Mouse (Mus musculus) gastrocnemius, adult 18-20 months (tissue): ENCODE measurements around the gene Gm9821. TPM values are rescaled to one million over a fixed set of nuclear protein-coding genes. Genes with fewer than 3 reads are reported as not detected.

Experiments
- DNase-seq: peaks from one replicate; pipeline ENCODE4 v3.0.0; 2021; ENCODE audit warnings: low spot score
- long read RNA-seq, 2 experiments: library from polyadenylated mRNA; stranded (forward); transcript quantifications; one replicate each; pipeline ENCODE4 v2.0.0; 2021
- total RNA-seq, 2 experiments: library from RNA; stranded (reverse); gene quantifications; 2 replicates each; pipeline ENCODE4 v1.2.3; 2021

The Gm9821 gene
- total RNA-seq: not detected
- long read RNA-seq, experiment 1: 0 reads
- long read RNA-seq, experiment 2: 0 reads

- no peak for DNase-seq
These were observed at the start of gene Gm9821 for GRCm38 (mm10) chr2:91945483-91945882. Gene Gm9821 (plus strand): TSS chr2:91945703.

GRCm38 (mm10) chr2:91897968-91898367 lies 47.5 kb upstream of the Gm9821 start:
- DNase-seq: no peak

DNA sequence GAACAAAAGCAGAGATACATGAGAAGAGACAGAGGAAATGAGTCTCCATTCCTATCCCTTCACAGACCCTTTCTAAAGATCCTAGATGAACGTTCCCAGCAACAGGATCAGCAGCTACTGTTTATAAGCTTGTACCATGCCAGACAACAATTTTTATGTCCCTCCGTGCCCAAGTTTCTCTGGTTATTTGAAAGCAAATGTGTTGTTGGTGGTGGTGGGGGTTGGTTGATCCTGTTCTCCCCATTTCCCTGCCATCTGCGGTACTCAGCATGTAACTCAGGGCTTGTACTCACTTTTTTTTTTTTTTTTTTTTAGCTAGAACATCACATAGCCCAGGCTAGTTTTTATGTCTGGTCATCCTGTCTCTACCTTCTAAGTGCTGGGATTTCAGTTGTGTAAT lies 46.4 kb upstream of the Gm9821 start:
- DNase-seq: no peak

DNA sequence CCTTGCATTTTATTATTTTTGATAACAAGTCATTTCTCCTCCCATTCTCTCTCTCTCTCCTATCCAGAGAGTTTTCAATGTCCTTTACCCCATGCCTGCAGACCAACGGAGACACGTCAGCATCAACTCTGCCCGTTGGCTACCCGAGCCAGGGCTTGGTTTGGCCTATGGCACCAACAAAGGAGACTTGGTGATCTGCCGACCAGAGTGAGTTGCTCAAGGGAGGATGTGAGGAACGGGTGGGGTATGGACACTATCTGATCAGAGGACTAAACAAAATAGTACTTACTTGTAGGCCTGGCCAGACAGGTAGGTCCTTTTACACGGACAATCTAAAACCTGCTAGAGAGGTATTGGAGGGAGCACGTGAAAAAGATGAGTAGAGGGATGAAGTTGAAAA lies 45.1 kb upstream of the Gm9821 start:
- DNase-seq: no peak

DNA sequence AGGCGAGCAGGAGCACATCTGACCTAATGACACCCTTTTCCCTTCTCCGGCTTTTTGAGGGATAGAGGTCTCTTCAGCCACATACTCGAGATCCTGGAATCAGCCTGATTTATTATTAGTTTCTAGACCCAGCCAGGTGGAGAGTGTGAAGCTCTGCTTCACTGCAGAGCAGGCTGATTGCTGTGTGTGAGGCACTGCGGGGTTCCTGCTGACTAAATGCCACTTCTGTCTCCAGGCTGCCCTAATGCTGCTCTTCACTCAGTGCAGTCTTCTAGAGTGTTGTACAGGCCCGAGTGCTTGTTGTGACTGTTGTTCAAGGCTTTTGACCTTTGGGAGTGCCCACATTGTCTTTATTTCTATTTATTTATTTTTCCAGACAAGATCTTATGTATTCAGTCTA lies 43.2 kb upstream of the Gm9821 start:
- no peak for DNase-seq

GRCm38 (mm10) chr2:91903171-91903925 lies 42.2 kb upstream of the Gm9821 start:
- DNase-seq: no peak

GRCm38 (mm10) chr2:91904618-91905307 lies 40.7 kb upstream of the Gm9821 start:
- DNase-seq: no peak

GRCm38 (mm10) chr2:91906141-91906540 lies 39.4 kb upstream of the Gm9821 start:
- DNase-seq: no peak

- DNase-seq: no peak
These were observed 32.9 kb upstream of the Gm9821 start for GRCm38 (mm10) chr2:91912616-91913015.

GRCm38 (mm10) chr2:91913328-91914110 lies 32.0 kb upstream of the Gm9821 start:
- DNase-seq: no peak

- DNase-seq: no peak
These were observed 29.0 kb upstream of the Gm9821 start for GRCm38 (mm10) chr2:91916346-91916977.

DNA sequence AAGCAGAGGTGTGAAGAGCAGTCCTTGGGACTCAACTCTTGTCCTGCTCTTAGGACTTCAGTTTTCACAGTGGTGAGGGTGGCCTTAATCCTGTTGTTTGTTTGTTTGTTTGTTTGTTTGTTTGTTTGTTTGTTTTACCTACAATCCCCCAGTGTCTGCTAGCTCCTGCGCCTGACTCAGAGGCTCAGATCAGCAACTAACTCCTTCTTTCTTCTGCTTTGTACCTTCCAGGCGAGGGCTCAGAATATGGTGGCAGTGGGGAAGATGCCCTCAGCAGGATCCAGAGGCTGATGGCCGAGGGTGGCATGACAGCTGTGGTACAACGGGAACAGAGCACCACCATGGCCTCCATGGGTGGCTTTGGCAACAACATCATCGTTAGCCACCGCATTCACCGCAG lies 28.4 kb upstream of the Gm9821 start:
- DNase-seq: no peak

DNA sequence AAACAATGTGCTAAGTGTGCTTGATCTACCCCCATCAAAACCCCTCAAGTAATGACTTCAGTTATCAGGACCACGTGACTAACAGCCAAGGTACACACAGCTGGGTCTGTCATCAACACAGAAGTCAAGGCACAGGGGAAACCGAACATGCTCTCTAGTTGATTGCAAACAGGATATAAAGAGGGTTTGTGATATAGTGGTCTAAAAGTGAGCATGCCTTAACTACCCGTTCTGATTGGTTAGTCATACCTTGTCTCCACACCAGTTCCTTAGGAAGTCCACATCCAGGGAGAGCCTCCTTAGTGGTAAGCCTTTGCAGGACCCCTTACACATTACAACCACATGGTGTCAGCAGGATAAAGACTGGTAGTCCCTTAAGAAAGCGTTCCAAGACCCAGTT lies 25.4 kb upstream of the Gm9821 start:
- no peak for DNase-seq

- peak; percentile 70 for DNase-seq
These were observed 24.2 kb upstream of the Gm9821 start for GRCm38 (mm10) chr2:91921181-91921789.

GRCm38 (mm10) chr2:91921790-91922570 lies 23.5 kb upstream of the Gm9821 start:
- no peak for DNase-seq

DNA sequence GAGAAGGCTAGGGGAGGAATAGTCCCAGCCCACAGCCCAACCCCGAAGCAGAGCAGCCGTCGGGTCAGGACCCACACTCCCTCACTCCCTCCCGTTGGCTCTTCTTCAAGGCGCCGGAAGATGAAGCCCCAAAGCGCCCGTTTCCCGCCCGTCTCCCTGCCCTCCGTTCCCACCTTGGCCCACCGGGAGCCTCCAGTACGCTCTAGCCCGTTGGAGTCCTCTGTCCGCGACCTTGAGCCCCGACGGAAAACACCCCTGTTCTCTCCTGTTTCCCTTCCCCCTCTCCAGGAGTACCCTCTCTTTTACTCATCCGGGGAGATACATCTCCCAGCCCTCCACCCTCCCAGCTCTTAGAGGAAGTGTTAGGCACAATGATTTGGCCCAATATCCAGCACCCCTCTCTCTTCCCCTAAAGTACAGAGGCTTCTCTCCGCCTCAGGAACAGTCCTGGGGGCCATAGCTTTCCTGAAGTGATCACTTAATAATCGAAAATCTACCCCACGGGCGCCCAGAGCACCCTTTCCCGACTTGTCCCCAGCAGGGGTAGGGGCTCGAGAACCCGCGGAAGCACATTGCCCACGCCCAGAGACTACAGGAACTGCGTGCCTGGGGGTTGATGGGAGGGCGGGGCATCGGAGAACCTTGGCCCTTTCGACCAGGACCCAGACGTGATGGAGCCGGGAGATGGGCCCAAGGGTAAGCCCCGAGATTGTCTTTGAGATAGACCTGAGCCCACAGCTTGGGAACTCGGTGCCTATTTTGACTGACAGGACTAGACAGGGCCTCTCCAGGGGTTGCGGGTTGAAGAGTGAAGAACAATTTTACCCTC lies 22.7 kb upstream of the Gm9821 start:
- no peak for DNase-seq

GRCm38 (mm10) chr2:91923415-91924337 lies 21.8 kb upstream of the Gm9821 start:
- peak; percentile 64 for DNase-seq

DNA sequence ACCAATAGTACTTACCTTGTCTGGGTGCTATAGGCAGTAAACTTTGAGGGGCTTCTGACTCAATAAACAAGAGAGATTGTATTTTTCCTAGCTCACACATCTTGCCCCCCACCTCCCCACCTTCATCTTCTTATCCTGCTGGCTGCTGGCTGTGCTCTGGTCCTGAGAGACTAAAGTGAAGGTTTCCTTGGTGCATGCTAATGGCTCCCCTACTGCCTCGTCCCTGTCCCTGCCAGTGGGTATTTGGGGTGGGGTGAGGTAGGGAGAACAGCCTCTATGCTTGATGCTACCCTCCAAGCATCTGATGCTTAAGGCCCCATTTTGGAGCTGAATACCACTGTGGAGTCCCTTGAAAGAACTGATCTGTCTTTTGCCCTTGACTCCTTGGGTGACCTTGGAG lies 20.8 kb upstream of the Gm9821 start:
- no peak for DNase-seq
